Mouse (Mus musculus) heart, embryonic 15.5 days (tissue): ENCODE measurements around the gene Nop10. TPM values are rescaled to one million over a fixed set of nuclear protein-coding genes. Genes with fewer than 3 reads are reported as not detected.

ENCODE experiments used
- ATAC-seq: fragments of 200-750 bp; cut with Nextera tagmentation; replicated peaks from 2 replicates; pipeline ENCODE4 v1.8.0; 2017; ENCODE audit warnings: low read depth, moderate TSS enrichment; ENCODE audit not compliant: insufficient number of reproducible peaks, insufficient read depth, low FRiP score
- H3K27ac ChIP-seq: fragments of 300-500 bp; sonication (generic); 2 replicates; pipeline ENCODE4 v1.5.1; 2015; ENCODE audit warnings: mild to moderate bottlenecking, inconsistent platforms
- H3K27me3 ChIP-seq: fragments of 300-500 bp; sonication (generic); 2 replicates; pipeline ENCODE4 v1.6.1; 2015; ENCODE audit warnings: inconsistent platforms
- H3K36me3 ChIP-seq: fragments of 300-500 bp; sonication (generic); 2 replicates; pipeline ENCODE4 v1.6.1; 2015; ENCODE audit warnings: mild to moderate bottlenecking, inconsistent platforms
- H3K4me1 ChIP-seq: fragments of 300-500 bp; sonication (generic); replicated peaks from 2 replicates; pipeline ENCODE4 v1.6.1; 2015; ENCODE audit warnings: inconsistent platforms
- H3K4me2 ChIP-seq: fragments of 300-500 bp; sonication (generic); 2 replicates; pipeline ENCODE4 v1.6.1; 2015; ENCODE audit warnings: inconsistent platforms, mild to moderate bottlenecking, moderate library complexity
- H3K4me3 ChIP-seq: fragments of 300-500 bp; sonication (generic); 2 replicates; pipeline ENCODE4 v1.5.1; 2015; ENCODE audit warnings: mild to moderate bottlenecking, inconsistent platforms
- H3K9ac ChIP-seq: fragments of 300-500 bp; sonication (generic); 2 replicates; pipeline ENCODE4 v1.6.1; 2015; ENCODE audit warnings: mild to moderate bottlenecking, inconsistent platforms
- H3K9me3 ChIP-seq: fragments of 300-500 bp; sonication (generic); replicated peaks from 2 replicates; pipeline ENCODE4 v1.6.1; 2016; ENCODE audit warnings: inconsistent platforms
- WGBS: fragments of 180-500 bp; shearing (Covaris S2); methylation state at CpG from one replicate; pipeline ENCODE4 v1.1.7; 2015; ENCODE audit warnings: mixed read lengths; 5-methylcytosine and 5-hydroxymethylcytosine counted together
- polyA plus RNA-seq: library from polyadenylated mRNA; unstranded; fragments of >200 nt; fragmentation: Nextera tagmentation; extraction: Ambion mirVana; gene quantifications from 2 replicates; pipeline ENCODE4 v1.2.1, GENCODE M21; 2015

Nop10 gene
- 159 and 160 TPM in 2 replicates for polyA plus RNA-seq

DNA sequence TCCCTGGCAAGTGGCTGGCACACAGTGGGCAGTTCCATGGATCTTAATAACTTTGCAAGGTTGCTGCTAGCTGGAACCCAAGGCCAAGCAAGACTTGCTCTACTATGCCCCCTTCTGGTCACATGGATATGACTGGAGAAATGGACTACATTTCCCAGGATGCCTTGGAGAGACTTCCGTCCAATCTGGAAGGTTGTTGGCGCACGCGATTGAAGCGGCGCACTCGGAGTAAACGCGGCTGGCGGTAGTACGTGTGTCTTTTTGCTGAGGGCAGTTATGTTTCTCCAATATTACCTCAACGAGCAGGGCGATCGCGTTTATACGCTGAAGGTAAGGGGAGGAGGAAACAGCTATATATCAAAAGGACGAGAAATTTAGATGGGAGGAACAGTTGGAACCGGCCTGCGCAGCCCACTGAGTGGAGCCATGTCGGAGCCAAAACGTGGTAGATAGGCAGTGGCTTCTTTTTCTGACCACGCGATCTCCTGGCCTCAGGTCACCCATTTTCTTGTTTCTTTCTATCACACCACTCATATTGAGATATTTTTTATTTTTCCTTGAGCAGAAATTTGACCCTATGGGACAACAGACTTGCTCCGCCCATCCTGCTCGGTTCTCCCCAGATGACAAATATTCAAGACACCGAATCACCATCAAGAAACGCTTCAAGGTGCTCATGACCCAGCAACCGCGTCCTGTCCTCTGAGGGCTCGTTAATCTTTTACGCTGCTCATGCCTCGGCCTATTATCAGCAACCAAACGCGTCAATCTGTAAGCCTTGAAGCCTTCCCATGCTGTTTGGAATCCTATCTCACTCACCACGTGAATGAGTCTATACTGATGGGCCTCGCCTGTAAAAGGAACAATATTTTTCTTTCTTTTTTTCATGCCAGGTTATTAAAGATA is at the start of gene Nop10:
Gene Nop10, plus strand, starts transcription at position 179 of the 906 bp plus-strand sequence.
- H3K4me3 ChIP-seq, result peak within 1 kb of the TSS; percentile 81
- H3K36me3 ChIP-seq, result no peaks in the 10 kb centered on the region
- peak within 1 kb of the TSS; percentile 69 for H3K9ac ChIP-seq
- peaks cover 12% of the 10 kb centered on the region for H3K4me1 ChIP-seq
- under 1% methylated on average over 36 of the region's 36 CpGs for WGBS
- H3K4me2 ChIP-seq, result peak within 1 kb of the TSS; percentile 80
- ATAC-seq, result peak; percentile 44; the same call in 1 of the 2 replicates
- H3K27ac ChIP-seq, result peak within 1 kb of the TSS; percentile 77
- H3K27me3 ChIP-seq, result no peaks in the 10 kb centered on the region
- H3K9me3 ChIP-seq, result no peaks in the 10 kb centered on the region

GRCm38 (mm10) chr2:112215977-112216376 is 45.7 kb upstream of the Nop10 start:
- no peak for ATAC-seq
- H3K9me3 ChIP-seq, result no peaks in the 10 kb centered on the region
- H3K36me3 ChIP-seq, result no peaks in the 10 kb centered on the region
- WGBS, result 9% methylated on average over 1 of the region's 1 CpGs
- H3K9ac ChIP-seq, result no peak overlapping the region
- H3K4me3 ChIP-seq, result no peak overlapping the region
- H3K4me2 ChIP-seq, result no peak overlapping the region
- H3K27me3 ChIP-seq, result no peaks in the 10 kb centered on the region
- H3K4me1 ChIP-seq, result no peaks in the 10 kb centered on the region
- no peak overlapping the region for H3K27ac ChIP-seq

- Histone ChIP-seq H3K4me2 (no peak overlapping the region), H3K4me1 (no peaks in the 10 kb centered on the region), H3K9me3 (no peaks in the 10 kb centered on the region), H3K4me3 (no peak overlapping the region), H3K9ac (no peak overlapping the region), H3K27ac (no peak overlapping the region), H3K36me3 (no peaks in the 10 kb centered on the region), H3K27me3 (no peaks in the 10 kb centered on the region)
- WGBS, result 69% methylated on average over 6 of the region's 6 CpGs
- no peak for ATAC-seq
Measured at GRCm38 (mm10) chr2:112217614-112218013, 44.1 kb upstream of the Nop10 start.

GRCm38 (mm10) chr2:112220880-112221279 is 40.8 kb upstream of the Nop10 start:
- no peak overlapping the region for H3K4me2 ChIP-seq
- H3K27ac ChIP-seq, result no peak overlapping the region
- no peaks in the 10 kb centered on the region for H3K27me3 ChIP-seq
- 73% methylated on average over 5 of the region's 5 CpGs for WGBS
- no peaks in the 10 kb centered on the region for H3K9me3 ChIP-seq
- no peaks in the 10 kb centered on the region for H3K4me1 ChIP-seq
- ATAC-seq, result no peak
- no peaks in the 10 kb centered on the region for H3K36me3 ChIP-seq
- no peak overlapping the region for H3K4me3 ChIP-seq
- H3K9ac ChIP-seq, result no peak overlapping the region

GRCm38 (mm10) chr2:112222607-112223006 is 39.1 kb upstream of the Nop10 start:
- 49% methylated on average over 5 of the region's 5 CpGs for WGBS
- no peak for ATAC-seq
- H3K4me1 ChIP-seq, result no peaks in the 10 kb centered on the region
- H3K27ac ChIP-seq, result no peak overlapping the region
- H3K9me3 ChIP-seq, result no peaks in the 10 kb centered on the region
- H3K4me2 ChIP-seq, result no peak overlapping the region
- H3K9ac ChIP-seq, result no peak overlapping the region
- no peaks in the 10 kb centered on the region for H3K36me3 ChIP-seq
- H3K27me3 ChIP-seq, result no peaks in the 10 kb centered on the region
- no peak overlapping the region for H3K4me3 ChIP-seq

GRCm38 (mm10) chr2:112224356-112224755 is 37.4 kb upstream of the Nop10 start:
- no peak for ATAC-seq
- Histone ChIP-seq H3K27ac (no peak overlapping the region), H3K9ac (no peak overlapping the region), H3K4me2 (no peak overlapping the region), H3K36me3 (no peaks in the 10 kb centered on the region), H3K4me1 (no peaks in the 10 kb centered on the region), H3K4me3 (no peak overlapping the region), H3K27me3 (no peaks in the 10 kb centered on the region), H3K9me3 (no peaks in the 10 kb centered on the region)
- WGBS, result 61% methylated on average over 4 of the region's 4 CpGs

DNA sequence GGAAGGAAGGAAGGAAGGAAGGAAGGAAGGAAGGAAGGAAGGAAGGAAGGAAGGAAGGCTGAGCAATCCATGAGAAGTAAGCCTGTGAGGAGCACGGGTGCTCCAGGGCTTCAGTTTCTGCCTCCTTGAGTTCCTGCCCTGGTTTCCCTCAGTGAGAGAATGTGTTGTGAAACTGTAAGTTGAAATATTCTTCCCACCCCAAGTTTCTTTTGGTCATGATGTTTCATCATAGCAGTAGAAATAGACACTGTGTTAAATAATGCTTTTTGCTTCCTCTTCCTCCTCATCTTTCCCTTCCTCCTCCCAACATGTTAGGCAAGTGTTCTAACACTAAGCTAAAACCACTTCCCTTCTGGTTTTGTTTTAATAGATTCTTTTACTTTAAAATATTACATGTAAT is 29.1 kb upstream of the Nop10 start:
- ATAC-seq, result no peak
- WGBS, result 76% methylated on average over 1 of the region's 1 CpGs
- no peaks in the 10 kb centered on the region for H3K4me1 ChIP-seq
- no peaks in the 10 kb centered on the region for H3K27me3 ChIP-seq
- H3K9ac ChIP-seq, result no peak overlapping the region
- no peak overlapping the region for H3K4me2 ChIP-seq
- no peaks in the 10 kb centered on the region for H3K9me3 ChIP-seq
- H3K36me3 ChIP-seq, result no peaks in the 10 kb centered on the region
- no peak overlapping the region for H3K4me3 ChIP-seq
- no peak overlapping the region for H3K27ac ChIP-seq

- 79% methylated on average over 2 of the region's 2 CpGs for WGBS
- Histone ChIP-seq H3K27me3 (no peaks in the 10 kb centered on the region), H3K4me1 (peaks cover 15% of the 10 kb centered on the region), H3K27ac (no peak overlapping the region), H3K4me2 (no peak overlapping the region), H3K9me3 (no peaks in the 10 kb centered on the region), H3K36me3 (no peaks in the 10 kb centered on the region), H3K9ac (no peak overlapping the region), H3K4me3 (no peak overlapping the region)
- ATAC-seq, result no peak
Measured at GRCm38 (mm10) chr2:112236620-112237019, 25.1 kb upstream of the Nop10 start.

DNA sequence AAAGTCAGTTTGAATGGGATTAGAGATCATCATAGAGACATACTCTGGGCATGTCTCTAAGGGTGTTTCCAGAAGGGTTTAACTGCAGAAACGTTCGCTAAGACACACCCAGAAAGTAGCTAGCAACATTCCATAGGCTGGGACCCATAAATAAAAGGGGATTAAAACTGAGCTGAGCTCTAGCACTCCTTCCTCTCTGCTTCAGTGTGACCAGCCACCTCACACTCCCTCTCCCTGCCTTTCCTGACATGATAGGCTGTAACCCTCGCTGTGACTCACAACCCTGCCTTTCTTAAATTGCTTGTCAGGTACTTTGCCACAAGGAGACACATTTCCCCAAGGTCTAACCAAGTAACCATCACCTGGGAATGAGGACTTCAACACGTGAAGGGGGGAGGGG is 23.7 kb upstream of the Nop10 start:
- Histone ChIP-seq H3K27me3 (no peaks in the 10 kb centered on the region), H3K36me3 (no peaks in the 10 kb centered on the region), H3K4me1 (peaks cover 15% of the 10 kb centered on the region), H3K4me3 (no peak overlapping the region), H3K9me3 (no peaks in the 10 kb centered on the region), H3K4me2 (peak overlapping the region; percentile 99; the same call in 1 of the 2 replicates), H3K27ac (no peak overlapping the region), H3K9ac (no peak overlapping the region)
- no peak for ATAC-seq
- WGBS, result 8% methylated on average over 4 of the region's 4 CpGs

- ATAC-seq, result peak; percentile 87
- H3K4me2 ChIP-seq, result peak within 1 kb of the TSS; percentile 99
- H3K9me3 ChIP-seq, result no peaks in the 10 kb centered on the region
- whole genome bisulfite sequencing, result under 1% methylated on average over 93 of the region's 94 CpGs
- peak within 1 kb of the TSS; percentile 91 for H3K27ac ChIP-seq
- no peaks in the 10 kb centered on the region; the same call in 1 of the 2 replicates for H3K36me3 ChIP-seq
- H3K4me3 ChIP-seq, result peak within 1 kb of the TSS; percentile 97
- peaks cover 15% of the 10 kb centered on the region for H3K4me1 ChIP-seq
- no peaks in the 10 kb centered on the region for H3K27me3 ChIP-seq
- peak within 1 kb of the TSS; percentile 83 for H3K9ac ChIP-seq
Measured at GRCm38 (mm10) chr2:112239212-112239934, 22.4 kb upstream of the Nop10 start, which contains the start of gene Lpcat4. TSS of gene Lpcat4 (plus strand) at chr2:112239468.

DNA sequence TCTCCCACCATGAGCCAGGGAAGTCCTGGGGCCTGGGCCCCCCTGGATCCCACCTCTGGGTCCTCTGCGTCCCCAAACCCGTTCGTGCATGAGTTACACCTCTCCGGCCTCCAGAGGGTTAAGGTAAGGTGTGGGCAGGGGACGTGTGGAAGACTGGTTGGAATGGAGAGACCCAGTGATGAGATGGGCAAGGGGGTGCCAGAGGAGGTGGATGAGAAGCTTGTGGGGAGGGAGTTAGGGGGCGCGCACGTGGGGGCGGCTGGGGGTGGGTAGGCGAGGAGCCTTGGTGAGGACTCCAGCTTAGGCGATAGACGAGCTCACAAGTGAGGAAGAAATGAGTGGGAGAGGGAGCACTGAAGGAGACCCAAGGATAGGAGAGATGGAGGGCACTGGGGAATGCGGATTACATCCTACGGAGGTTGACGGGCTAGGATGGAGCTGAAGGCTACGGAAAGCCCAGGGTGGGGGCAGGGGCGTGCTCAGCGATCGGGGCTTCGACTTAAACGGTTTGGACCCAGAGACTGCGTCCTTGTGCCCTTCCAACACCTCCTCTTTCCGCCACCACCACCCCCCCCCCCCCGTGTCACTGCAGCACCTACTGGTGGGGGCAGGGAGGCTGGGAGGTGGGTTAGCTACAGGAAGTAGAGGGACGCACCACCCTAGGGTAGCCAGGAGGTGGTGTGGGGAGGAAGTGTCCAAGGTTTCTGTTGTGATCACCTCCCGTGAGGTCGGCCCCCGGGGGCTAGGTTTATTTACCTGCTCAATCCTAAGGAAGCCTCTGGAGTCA is 21.6 kb upstream of the Nop10 start:
- peak; percentile 14; the same call in 1 of the 2 replicates for ATAC-seq
- 1% methylated on average over 28 of the region's 28 CpGs for WGBS
- Histone ChIP-seq H3K27me3 (no peaks in the 10 kb centered on the region), H3K27ac (peak overlapping the region; percentile 91), H3K4me3 (peak overlapping the region; percentile 97), H3K36me3 (no peaks in the 10 kb centered on the region; the same call in 1 of the 2 replicates), H3K9ac (peak overlapping the region; percentile 83), H3K4me2 (peak overlapping the region; percentile 99), H3K4me1 (peaks cover 15% of the 10 kb centered on the region), H3K9me3 (no peaks in the 10 kb centered on the region)
